Mouse (Mus musculus): ENCODE measurements around the gene Lrrc27. TPM values are rescaled to one million over a fixed set of nuclear protein-coding genes. Genes with fewer than 3 reads are reported as not detected.
A peak's percentile ranks its signal among the peaks of the same experiment; 100 is the strongest.

Lrrc27 gene
- polyA plus RNA-seq, 1 experiment from 2014 or later = 5.3 TPM

DNA sequence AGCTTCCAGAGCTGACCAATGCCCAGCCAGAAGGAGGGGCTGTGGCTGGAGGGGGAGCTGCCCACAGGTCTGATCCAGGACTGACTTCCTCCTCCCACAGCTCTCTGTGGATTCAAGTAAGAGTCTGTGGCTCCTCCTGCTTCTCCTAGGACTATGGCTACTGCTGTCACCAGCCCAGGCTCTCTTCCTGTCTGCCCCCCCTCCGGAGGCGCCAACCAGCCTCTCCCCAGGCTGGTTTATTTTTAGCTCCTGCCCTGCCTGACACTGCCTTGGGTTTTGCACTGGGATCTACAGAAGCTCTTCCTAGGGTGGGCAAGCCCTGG, 60.6 kb downstream of the Lrrc27 start:
- H3K27me3 ChIP-seq (ENCODE audit: low read depth, poor library complexity, severe bottlenecking) = no peaks in the 10 kb centered on the region
- no peaks in the 10 kb centered on the region for H3K36me3 ChIP-seq
- DNase-seq (ENCODE audit: low spot score) = no peak
- WGBS = 73% methylated on average over 2 of the region's 2 CpGs
- peaks cover 15% of the 10 kb centered on the region for H3K4me1 ChIP-seq
- H3K4me3 ChIP-seq = no peak overlapping the region
- no peak overlapping the region for H3K27ac ChIP-seq (replicated peaks)
- no peaks in the 10 kb centered on the region for H3K9me3 ChIP-seq (replicated peaks)

GRCm38 (mm10) chr7:139275586-139275985, 62.8 kb downstream of the Lrrc27 start:
- H3K4me3 ChIP-seq = no peak overlapping the region
- no peaks in the 10 kb centered on the region for H3K9me3 ChIP-seq (replicated peaks)
- no peaks in the 10 kb centered on the region for H3K36me3 ChIP-seq
- H3K27me3 ChIP-seq (ENCODE audit: low read depth, poor library complexity, severe bottlenecking) = no peaks in the 10 kb centered on the region
- H3K4me1 ChIP-seq = peaks cover 32% of the 10 kb centered on the region
- no peak overlapping the region for H3K27ac ChIP-seq (replicated peaks)
- DNase-seq (ENCODE audit: low spot score) = no peak
- 85% methylated on average over 10 of the region's 10 CpGs for WGBS

- no peak for DNase-seq (ENCODE audit: low spot score)
- Histone ChIP-seq H3K4me1 (peaks cover 37% of the 10 kb centered on the region), H3K27me3 (ENCODE audit: low read depth, poor library complexity, severe bottlenecking) (no peaks in the 10 kb centered on the region), H3K4me3 (no peak overlapping the region), H3K27ac (replicated peaks) (no peak overlapping the region), H3K9me3 (replicated peaks) (no peaks in the 10 kb centered on the region), H3K36me3 (no peaks in the 10 kb centered on the region)
- 93% methylated on average over 10 of the region's 10 CpGs for whole genome bisulfite sequencing
These were observed 63.4 kb downstream of the Lrrc27 start for GRCm38 (mm10) chr7:139276150-139276549.

- no peaks in the 10 kb centered on the region for H3K36me3 ChIP-seq
- WGBS = 84% methylated on average over 7 of the region's 7 CpGs
- peaks cover 38% of the 10 kb centered on the region for H3K4me1 ChIP-seq
- H3K4me3 ChIP-seq = no peak overlapping the region
- no peaks in the 10 kb centered on the region for H3K27me3 ChIP-seq (ENCODE audit: low read depth, poor library complexity, severe bottlenecking)
- DNase-seq (ENCODE audit: low spot score) = no peak
- no peak overlapping the region for H3K27ac ChIP-seq (replicated peaks)
- H3K9me3 ChIP-seq (replicated peaks) = no peaks in the 10 kb centered on the region
These were observed 64.7 kb downstream of the Lrrc27 start for GRCm38 (mm10) chr7:139277536-139277935.

DNA sequence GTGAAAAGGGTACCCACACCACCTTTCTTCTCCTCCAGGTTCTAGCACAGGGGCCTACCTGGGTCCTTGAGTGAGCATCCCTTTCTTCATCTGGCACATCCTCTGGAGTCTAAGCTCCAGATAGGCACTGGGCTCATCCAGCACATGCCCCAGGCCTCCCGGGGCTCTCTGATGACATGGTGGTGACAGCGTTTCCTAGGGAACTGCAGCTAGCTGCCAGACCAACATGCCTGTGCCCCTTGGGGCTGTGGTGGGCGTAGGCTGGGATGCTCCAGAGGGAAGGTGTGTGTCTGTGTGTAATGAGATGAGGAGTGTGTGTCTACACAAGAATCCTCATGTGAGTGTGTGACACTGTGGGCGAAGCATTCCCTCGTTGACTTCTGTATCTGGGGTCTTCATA, 66.8 kb downstream of the Lrrc27 start:
- Histone ChIP-seq H3K4me3 (no peak overlapping the region), H3K4me1 (peaks cover 31% of the 10 kb centered on the region), H3K9me3 (replicated peaks) (no peaks in the 10 kb centered on the region), H3K27me3 (ENCODE audit: low read depth, poor library complexity, severe bottlenecking) (no peaks in the 10 kb centered on the region), H3K36me3 (no peaks in the 10 kb centered on the region), H3K27ac (replicated peaks) (0 out of 2 replicates have a peak overlapping the region, but pooled peaks have one; percentile 52)
- 86% methylated on average over 5 of the region's 5 CpGs for WGBS
- no peak for DNase-seq (ENCODE audit: low spot score)

DNA sequence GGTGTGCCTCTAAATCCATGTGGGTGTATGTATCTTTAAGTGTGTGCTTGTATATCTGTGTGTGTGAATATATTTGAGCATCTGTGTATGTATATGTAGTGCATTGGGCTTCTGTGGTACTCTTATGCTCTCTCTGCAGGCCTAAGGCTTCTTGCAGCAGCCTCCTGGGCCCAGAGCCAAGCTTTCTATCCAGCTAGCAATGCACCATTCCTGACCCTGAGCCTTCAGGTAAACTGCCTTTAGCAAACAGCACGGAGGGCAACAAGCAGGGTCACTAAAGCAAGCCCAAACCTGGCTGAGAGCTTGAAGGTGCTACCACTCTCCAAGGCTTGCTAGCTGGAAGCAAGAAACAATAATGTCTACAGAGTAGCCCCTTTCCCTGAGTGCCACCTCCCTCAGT, 67.3 kb downstream of the Lrrc27 start:
- no peaks in the 10 kb centered on the region for H3K27me3 ChIP-seq (ENCODE audit: low read depth, poor library complexity, severe bottlenecking)
- no peaks in the 10 kb centered on the region for H3K9me3 ChIP-seq (replicated peaks)
- peak overlapping the region; percentile 52 for H3K27ac ChIP-seq (replicated peaks)
- WGBS = 86% methylated on average over 1 of the region's 1 CpGs
- no peaks in the 10 kb centered on the region for H3K36me3 ChIP-seq
- no peak for DNase-seq (ENCODE audit: low spot score)
- H3K4me1 ChIP-seq = peaks cover 31% of the 10 kb centered on the region
- H3K4me3 ChIP-seq = no peak overlapping the region

- Histone ChIP-seq H3K4me1 (peaks cover 31% of the 10 kb centered on the region), H3K27ac (replicated peaks) (peak overlapping the region; percentile 52), H3K36me3 (no peaks in the 10 kb centered on the region), H3K9me3 (replicated peaks) (no peaks in the 10 kb centered on the region), H3K27me3 (ENCODE audit: low read depth, poor library complexity, severe bottlenecking) (no peaks in the 10 kb centered on the region), H3K4me3 (no peak overlapping the region)
- 44% methylated on average over 2 of the region's 2 CpGs for WGBS
- DNase-seq (ENCODE audit: low spot score) = no peak
These were observed 68.4 kb downstream of the Lrrc27 start for GRCm38 (mm10) chr7:139281195-139281594.

- H3K27ac ChIP-seq (replicated peaks) = 0 out of 2 replicates have a peak overlapping the region, but pooled peaks have one; percentile 9
- no peak for DNase-seq (ENCODE audit: low spot score)
- no peaks in the 10 kb centered on the region for H3K27me3 ChIP-seq (ENCODE audit: low read depth, poor library complexity, severe bottlenecking)
- H3K36me3 ChIP-seq = no peaks in the 10 kb centered on the region
- no peak overlapping the region for H3K4me3 ChIP-seq
- peaks cover 31% of the 10 kb centered on the region for H3K4me1 ChIP-seq
- WGBS = 82% methylated on average over 3 of the region's 3 CpGs
- no peaks in the 10 kb centered on the region for H3K9me3 ChIP-seq (replicated peaks)
These were observed 69.2 kb downstream of the Lrrc27 start for GRCm38 (mm10) chr7:139282037-139282436.

DNA sequence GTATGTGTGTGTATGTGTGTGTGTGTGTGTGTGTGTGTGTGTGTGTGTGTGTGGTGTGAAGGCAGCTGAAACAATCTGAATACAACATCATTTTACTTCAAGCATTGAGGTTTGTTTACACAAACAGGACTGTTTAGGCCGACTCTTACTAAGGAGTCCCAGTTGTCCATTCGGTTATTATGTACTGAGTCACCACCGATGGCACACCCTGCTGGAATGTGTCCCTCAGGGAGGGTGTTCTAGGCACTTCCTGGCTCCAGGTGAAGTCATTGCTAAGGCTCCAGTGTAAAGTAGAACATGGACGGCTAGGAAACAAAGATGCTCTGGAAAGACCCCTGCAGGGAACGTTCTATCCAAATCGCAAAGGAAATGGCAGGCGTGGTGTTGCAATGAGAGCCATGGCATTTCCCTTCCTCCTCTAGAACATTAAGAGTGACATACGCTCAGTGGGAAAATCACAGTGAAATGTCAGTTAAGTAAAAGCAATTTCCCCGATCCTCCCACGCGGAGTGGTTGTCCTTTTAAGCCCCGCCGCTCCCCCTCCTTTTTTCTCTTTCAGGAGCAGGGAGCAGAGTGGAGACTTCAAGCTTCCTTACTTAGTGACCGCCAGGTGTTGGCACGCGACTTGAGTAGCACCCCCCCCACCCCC, 72.6 kb downstream of the Lrrc27 start:
- peaks cover 14% of the 10 kb centered on the region for H3K4me1 ChIP-seq
- DNase-seq (ENCODE audit: low spot score) = no peak
- no peaks in the 10 kb centered on the region for H3K27me3 ChIP-seq (ENCODE audit: low read depth, poor library complexity, severe bottlenecking)
- H3K4me3 ChIP-seq = no peak overlapping the region
- H3K36me3 ChIP-seq = no peaks in the 10 kb centered on the region
- no peak overlapping the region for H3K27ac ChIP-seq (replicated peaks)
- WGBS = 84% methylated on average over 16 of the region's 16 CpGs
- H3K9me3 ChIP-seq (replicated peaks) = no peaks in the 10 kb centered on the region

GRCm38 (mm10) chr7:139288540-139288939, 75.8 kb downstream of the Lrrc27 start:
- Histone ChIP-seq H3K27me3 (ENCODE audit: low read depth, poor library complexity, severe bottlenecking) (no peaks in the 10 kb centered on the region), H3K4me1 (no peaks in the 10 kb centered on the region), H3K27ac (replicated peaks) (no peak overlapping the region), H3K4me3 (no peak overlapping the region), H3K9me3 (replicated peaks) (no peaks in the 10 kb centered on the region), H3K36me3 (no peaks in the 10 kb centered on the region)
- no peak for DNase-seq (ENCODE audit: low spot score)
- 87% methylated on average over 7 of the region's 7 CpGs for WGBS

Other genes starting within 250 kb of the Lrrc27 start
- gene Dpysl4, start 127.0 kb upstream of the Lrrc27 start, polyA plus RNA-seq (2016; fragmentation: Nextera tagmentation; extraction: Ambion mirVana) = 107 and 159 TPM in 2 replicates
- gene Stk32c, start 319 bp downstream of the Lrrc27 start, polyA plus RNA-seq (2016; fragmentation: Nextera tagmentation; extraction: Ambion mirVana) = 0.22 and 0.35 TPM in 2 replicates
- gene Pwwp2b, start 35.5 kb downstream of the Lrrc27 start, polyA plus RNA-seq (2016; fragmentation: Nextera tagmentation; extraction: Ambion mirVana) = 4.3 and 4.4 TPM in 2 replicates
- 17.3 and 19.2 TPM in 2 replicates for gene Inpp5a, start 176.1 kb downstream of the Lrrc27 start, polyA plus RNA-seq (2016; fragmentation: Nextera tagmentation; extraction: Ambion mirVana)

Data from midbrain, embryonic 10.5 days (tissue).